In genomic region chr5:38094331-38094730, GRCm38 (mm10) we compare ENCODE assay signal across 29 mouse cellular contexts.
"Had no signal": no experiment of that assay in that cellular context is flagged by ENCODE, and none has a peak within 500 bp of the region (broad histone marks: within the 10 kb centered on the region; RNA-seq: fewer than 3 reads in every experiment).

No protein-coding gene starts in this region.

- H3K9ac ChIP-seq: heart, embryonic 12.5 days; heart, embryonic 13.5 days; heart, embryonic 15.5 days; hindbrain, embryonic 12.5 days; hindbrain, embryonic 13.5 days; hindbrain, embryonic 14.5 days; hindbrain, embryonic 15.5 days; intestine, embryonic 15.5 days; kidney, embryonic 15.5 days had no signal

- H3K9me3 ChIP-seq: heart, embryonic 12.5 days; heart, embryonic 13.5 days; heart, embryonic 15.5 days; hindbrain, embryonic 10.5 days; hindbrain, embryonic 12.5 days; hindbrain, embryonic 13.5 days; hindbrain, embryonic 15.5 days; intestine, embryonic 15.5 days; kidney, embryonic 15.5 days had no signal

- H3K27ac ChIP-seq: heart, embryonic 13.5 days; heart, embryonic 15.5 days; hindbrain, embryonic 10.5 days; hindbrain, embryonic 12.5 days; hindbrain, embryonic 13.5 days; hindbrain, embryonic 14.5 days; hindbrain, embryonic 15.5 days; hindbrain, postnatal 0 days; intestine, embryonic 15.5 days; kidney, embryonic 15.5 days; kidney, postnatal 0 days; layer of hippocampus, adult 2 months; left cerebral cortex, adult 2 months had no signal

- H3K4me1 ChIP-seq: heart, embryonic 13.5 days; heart, embryonic 15.5 days; intestine, embryonic 15.5 days; kidney, embryonic 15.5 days had no signal

- H3K36me3 ChIP-seq: heart, embryonic 12.5 days; heart, embryonic 13.5 days; heart, embryonic 15.5 days; hindbrain, embryonic 10.5 days; hindbrain, embryonic 12.5 days; hindbrain, embryonic 13.5 days; hindbrain, embryonic 15.5 days; intestine, embryonic 15.5 days had no signal

- H3K27me3 ChIP-seq: heart, embryonic 12.5 days; heart, embryonic 13.5 days; heart, embryonic 15.5 days; hindbrain, embryonic 12.5 days; hindbrain, embryonic 13.5 days; hindbrain, embryonic 15.5 days; intestine, embryonic 15.5 days; kidney, embryonic 15.5 days had no signal

- DNase-seq: heart, postnatal 14 days; heart, postnatal 36 days; heart, postnatal 4 days; kidney, adult 11 months; kidney, adult 18-20 months; kidney, adult 2 months; kidney, adult 8-10 months; kidney, adult 9 months; kidney, postnatal 10 days; kidney, postnatal 14 days; kidney, postnatal 25 days; kidney, postnatal 36 days; kidney, postnatal 4 days; layer of hippocampus, adult 9-11 months; layer of hippocampus, postnatal 36 days had no signal

- H3K4me3 ChIP-seq: heart, embryonic 12.5 days; heart, embryonic 13.5 days; heart, embryonic 15.5 days; hindbrain, embryonic 10.5 days; hindbrain, embryonic 12.5 days; hindbrain, embryonic 13.5 days; hindbrain, embryonic 15.5 days; intestine, embryonic 15.5 days; kidney, embryonic 15.5 days; layer of hippocampus, adult 2 months; left cerebral cortex, adult 2 months had no signal
